Mouse (Mus musculus): ENCODE measurements around the gene Wdhd1. TPM values are rescaled to one million over a fixed set of nuclear protein-coding genes. Genes with fewer than 3 reads are reported as not detected.

The Wdhd1 gene
- total and polyA plus RNA-seq, 3 experiments = 37.1 to 81.0 (median 61.4) TPM

- peaks cover 17 to 44% of the 10 kb centered on the region in 2 experiments for H3K36me3 ChIP-seq (replicated peaks in 1 of 2; ENCODE audit: control insufficient read depth in 1 of 2, insufficient read depth in 1 of 2, low read length in 1 of 2)
- peaks cover 47% of the 10 kb centered on the region for H3K79me2 ChIP-seq (replicated peaks; ENCODE audit: control insufficient read depth, extremely low read depth, insufficient read depth, poor library complexity, severe bottlenecking)
- TF ChIP-seq NELFE (IDR thresholded peaks at IDR 0.05; ENCODE audit: low read depth, low read length) = no peak
- TF ChIP-seq USF1 (IDR thresholded peaks at IDR 0.05; ENCODE audit: low read depth, low read length) = no peak
- TF ChIP-seq EP300 (IDR thresholded peaks at IDR 0.05; ENCODE audit: low read length) = no peak
- no peak for TF ChIP-seq POLR2A (IDR thresholded peaks at IDR 0.05; ENCODE audit: low read depth, low read length)
- H3K4me1 ChIP-seq (ENCODE audit: control insufficient read depth in 1 of 2, insufficient read depth in 2 of 2) = peaks cover 4 to 22% of the 10 kb centered on the region in 2 experiments; a peak in 2 of 4 replicates
- no peak overlapping the region for H3K4me2 ChIP-seq (ENCODE audit: insufficient read depth, low read depth, poor library complexity, severe bottlenecking)
- no peak for DNase-seq (ENCODE audit: extremely low read depth)
- in situ Hi-C loops (cut with MboI; ENCODE audit: low pct_ligation_motif_present, low pct_unique_long_range_greater_than_20kb, low sequenced_read_pairs) = no loop called here
- H3K9me3 ChIP-seq (replicated peaks; ENCODE audit: low read length) = no peaks in the 10 kb centered on the region
- no peaks in the 10 kb centered on the region for H3K27me3 ChIP-seq (replicated peaks)
- H3K9ac ChIP-seq (ENCODE audit: insufficient read depth, low read depth) = no peak overlapping the region
- H3K27ac ChIP-seq (ENCODE audit: insufficient read depth, low read depth) = no peak overlapping the region
- H3K4me3 ChIP-seq (replicated peaks in 1 of 3; ENCODE audit: low read depth in 2 of 3, low read length in 2 of 3, poor library complexity in 1 of 3) = no peak overlapping the region
- dilution Hi-C loops (cut with MboI; ENCODE audit: extremely low pct_ligation_motif_present, extremely low pct_unique_long_range_greater_than_20kb, low sequenced_read_pairs) = no loop called here
These were observed 9.6 kb upstream of the Wdhd1 start for GRCm38 (mm10) chr14:47286215-47286614.

DNA sequence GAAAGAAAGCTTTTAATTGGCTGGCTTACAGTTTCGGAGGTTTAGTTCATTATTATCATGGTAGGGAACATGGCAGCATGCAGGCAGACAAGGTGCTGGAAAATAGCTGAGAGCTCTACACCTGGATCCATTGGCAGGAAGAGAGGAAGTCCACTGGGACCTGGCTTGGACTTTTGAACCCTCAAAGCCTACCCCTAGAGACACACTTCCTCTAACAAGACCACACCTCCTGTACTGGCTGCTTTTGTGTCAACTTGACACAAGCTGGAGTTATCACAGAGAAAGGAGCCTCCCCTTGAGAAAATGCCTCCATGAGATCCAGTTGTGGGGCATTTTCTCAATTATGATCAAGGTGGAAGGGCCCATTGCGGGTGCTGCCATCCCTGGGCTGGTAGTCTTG lies 8.6 kb upstream of the Wdhd1 start:
- Histone ChIP-seq H3K9ac (ENCODE audit: insufficient read depth, low read depth) (no peak overlapping the region), H3K79me2 (replicated peaks; ENCODE audit: control insufficient read depth, extremely low read depth, insufficient read depth, poor library complexity, severe bottlenecking) (peaks cover 55% of the 10 kb centered on the region), H3K4me1 (ENCODE audit: control insufficient read depth in 1 of 2, insufficient read depth in 2 of 2) (peaks cover 4 to 22% of the 10 kb centered on the region in 2 experiments; a peak in 2 of 4 replicates), H3K4me2 (ENCODE audit: insufficient read depth, low read depth, poor library complexity, severe bottlenecking) (no peak overlapping the region), H3K9me3 (replicated peaks; ENCODE audit: low read length) (no peaks in the 10 kb centered on the region), H3K27ac (ENCODE audit: insufficient read depth, low read depth) (no peak overlapping the region), H3K27me3 (replicated peaks) (no peaks in the 10 kb centered on the region), H3K4me3 (replicated peaks in 1 of 3; ENCODE audit: low read depth in 2 of 3, low read length in 2 of 3, poor library complexity in 1 of 3) (no peak overlapping the region), H3K36me3 (replicated peaks in 1 of 2; ENCODE audit: control insufficient read depth in 1 of 2, insufficient read depth in 1 of 2, low read length in 1 of 2) (peaks cover 15 to 42% of the 10 kb centered on the region in 2 experiments)
- dilution Hi-C loops (cut with MboI; ENCODE audit: extremely low pct_ligation_motif_present, extremely low pct_unique_long_range_greater_than_20kb, low sequenced_read_pairs) = no loop called here
- DNase-seq (ENCODE audit: extremely low read depth) = no peak
- in situ Hi-C loops (cut with MboI; ENCODE audit: low pct_ligation_motif_present, low pct_unique_long_range_greater_than_20kb, low sequenced_read_pairs) = no loop called here
- TF ChIP-seq NELFE (IDR thresholded peaks at IDR 0.05; ENCODE audit: low read depth, low read length) = no peak
- TF ChIP-seq RCOR1 (conservative IDR thresholded peaks at IDR 0.05; ENCODE audit: low read depth, low read length) = no peak
- TF ChIP-seq E2F4 (IDR thresholded peaks at IDR 0.05; ENCODE audit: insufficient replicate concordance, low read depth, low read length) = no peak
- no peak for TF ChIP-seq ETS1 (conservative IDR thresholded peaks at IDR 0.05; ENCODE audit: low read depth, low read length)
- no peak for TF ChIP-seq USF2 (conservative IDR thresholded peaks at IDR 0.05; ENCODE audit: low read depth, low read length)
- TF ChIP-seq CHD2 (IDR thresholded peaks at IDR 0.05; ENCODE audit: low read length) = no peak
- TF ChIP-seq MAFK (IDR thresholded peaks at IDR 0.05; ENCODE audit: insufficient replicate concordance, low read length) = no peak
- TF ChIP-seq ZKSCAN1 (IDR thresholded peaks at IDR 0.05; ENCODE audit: borderline replicate concordance, low read depth, low read length) = no peak

- TF ChIP-seq PAX5 (IDR thresholded peaks at IDR 0.05; ENCODE audit: low read length) = no peak
- no peak for TF ChIP-seq MAZ (IDR thresholded peaks at IDR 0.05; ENCODE audit: low read depth, low read length)
- TF ChIP-seq GABPA (IDR thresholded peaks at IDR 0.05; ENCODE audit: insufficient replicate concordance, low read depth, low read length) = no peak
- no peak for TF ChIP-seq ZC3H11A (IDR thresholded peaks at IDR 0.05; ENCODE audit: low read depth, low read length)
- TF ChIP-seq MEF2A (IDR thresholded peaks at IDR 0.05; ENCODE audit: borderline replicate concordance, low read depth, low read length) = no peak
- no peak overlapping the region for H3K27ac ChIP-seq (ENCODE audit: insufficient read depth, low read depth)
- dilution Hi-C loops (cut with MboI; ENCODE audit: extremely low pct_ligation_motif_present, extremely low pct_unique_long_range_greater_than_20kb, low sequenced_read_pairs) (no loop called here), in situ Hi-C loops (cut with MboI; ENCODE audit: low pct_ligation_motif_present, low pct_unique_long_range_greater_than_20kb, low sequenced_read_pairs) (no loop called here)
- no peak for DNase-seq (ENCODE audit: extremely low read depth)
- H3K4me3 ChIP-seq (replicated peaks in 1 of 3; ENCODE audit: low read depth in 2 of 3, low read length in 2 of 3, poor library complexity in 1 of 3) = no peak overlapping the region
- no peaks in the 10 kb centered on the region for H3K9me3 ChIP-seq (replicated peaks; ENCODE audit: low read length)
- H3K4me2 ChIP-seq (ENCODE audit: insufficient read depth, low read depth, poor library complexity, severe bottlenecking) = no peak overlapping the region
- no peaks in the 10 kb centered on the region for H3K27me3 ChIP-seq (replicated peaks)
- peaks cover 64% of the 10 kb centered on the region for H3K79me2 ChIP-seq (replicated peaks; ENCODE audit: control insufficient read depth, extremely low read depth, insufficient read depth, poor library complexity, severe bottlenecking)
- peaks cover 12 to 36% of the 10 kb centered on the region in 2 experiments for H3K36me3 ChIP-seq (replicated peaks in 1 of 2; ENCODE audit: control insufficient read depth in 1 of 2, insufficient read depth in 1 of 2, low read length in 1 of 2)
- peaks cover 4 to 25% of the 10 kb centered on the region in 2 experiments; a peak in 2 of 4 replicates for H3K4me1 ChIP-seq (ENCODE audit: control insufficient read depth in 1 of 2, insufficient read depth in 2 of 2)
- no peak overlapping the region for H3K9ac ChIP-seq (ENCODE audit: insufficient read depth, low read depth)
These were observed 6.9 kb upstream of the Wdhd1 start for GRCm38 (mm10) chr14:47283568-47283967.

Data from CH12.LX (cell line).